Mouse (Mus musculus): ENCODE data around the gene Cyp2u1.
A peak's percentile ranks its signal among the peaks of the same experiment; 100 is the strongest.

The Cyp2u1 gene

GRCm38 (mm10) chr3:131306255-131306654 lies 3.2 kb upstream of the Cyp2u1 start:
- no peak for DNase-seq (ENCODE audit: low read depth)

- no peak for DNase-seq (ENCODE audit: low read depth)
Measured at GRCm38 (mm10) chr3:131303320-131303714, 290 bp upstream of the Cyp2u1 start.

- DNase-seq (ENCODE audit: low read depth), result peak; percentile 79
Measured at GRCm38 (mm10) chr3:131299908-131300307, 3.1 kb downstream of the Cyp2u1 start.

- DNase-seq (ENCODE audit: low read depth), result no peak
Measured at GRCm38 (mm10) chr3:131299078-131299477, 3.9 kb downstream of the Cyp2u1 start.

GRCm38 (mm10) chr3:131296893-131297292 lies 6.1 kb downstream of the Cyp2u1 start:
- DNase-seq (ENCODE audit: low read depth), result no peak

GRCm38 (mm10) chr3:131295513-131296200 lies 7.4 kb downstream of the Cyp2u1 start:
- DNase-seq (ENCODE audit: low read depth), result no peak

GRCm38 (mm10) chr3:131294503-131294902 lies 8.5 kb downstream of the Cyp2u1 start:
- DNase-seq (ENCODE audit: low read depth), result no peak

- no peak for DNase-seq (ENCODE audit: low read depth)
Measured at GRCm38 (mm10) chr3:131292959-131293358, 10.1 kb downstream of the Cyp2u1 start.

GRCm38 (mm10) chr3:131292349-131292748 lies 10.7 kb downstream of the Cyp2u1 start:
- DNase-seq (ENCODE audit: low read depth), result no peak

- DNase-seq (ENCODE audit: low read depth), result no peak
Measured at GRCm38 (mm10) chr3:131291890-131292289, 11.1 kb downstream of the Cyp2u1 start.

- no peak for DNase-seq (ENCODE audit: low read depth)
Measured at GRCm38 (mm10) chr3:131274151-131274550, 28.9 kb downstream of the Cyp2u1 start.

- no peak for DNase-seq (ENCODE audit: low read depth)
Measured at GRCm38 (mm10) chr3:131272374-131273100, 30.5 kb downstream of the Cyp2u1 start.

GRCm38 (mm10) chr3:131271559-131272373 lies 31.3 kb downstream of the Cyp2u1 start, which contains the start of gene Hadh:
TSS of gene Hadh (minus strand) at chr3:131272101.
- DNase-seq (ENCODE audit: low read depth), result peak; percentile 93

- DNase-seq (ENCODE audit: low read depth), result no peak
Measured at GRCm38 (mm10) chr3:131271157-131271556, 31.9 kb downstream of the Cyp2u1 start.

- DNase-seq (ENCODE audit: low read depth), result peak; percentile 6
Measured at GRCm38 (mm10) chr3:131270381-131270780, 32.6 kb downstream of the Cyp2u1 start.

- no peak for DNase-seq (ENCODE audit: low read depth)
Measured at GRCm38 (mm10) chr3:131266366-131267050, 36.5 kb downstream of the Cyp2u1 start.

GRCm38 (mm10) chr3:131265516-131265915 lies 37.5 kb downstream of the Cyp2u1 start:
- DNase-seq (ENCODE audit: low read depth), result no peak

- no peak for DNase-seq (ENCODE audit: low read depth)
Measured at GRCm38 (mm10) chr3:131263766-131264486, 39.1 kb downstream of the Cyp2u1 start.

GRCm38 (mm10) chr3:131260418-131260817 lies 42.6 kb downstream of the Cyp2u1 start:
- DNase-seq (ENCODE audit: low read depth), result no peak

- DNase-seq (ENCODE audit: low read depth), result no peak
Measured at GRCm38 (mm10) chr3:131259392-131259965, 43.5 kb downstream of the Cyp2u1 start.

- no peak for DNase-seq (ENCODE audit: low read depth)
Measured at GRCm38 (mm10) chr3:131258921-131259320, 44.1 kb downstream of the Cyp2u1 start.

All from naive thymus-derived CD4-positive, alpha-beta T cell, adult 2 months (primary cell).